Mouse (Mus musculus) thymus, postnatal 14 days (tissue): ENCODE data around the gene Dbn1.

Experiments
- DNase-seq: peaks from one replicate; pipeline ENCODE4 v3.0.0; 2021

Dbn1 gene

GRCm38 (mm10) chr13:55475750-55476149 is 12.2 kb downstream of the Dbn1 start:
- DNase-seq, result no peak

GRCm38 (mm10) chr13:55474621-55475069 is 13.3 kb downstream of the Dbn1 start:
- DNase-seq, result no peak

GRCm38 (mm10) chr13:55473961-55474360 is 13.9 kb downstream of the Dbn1 start:
- no peak for DNase-seq

- peak; percentile 64 for DNase-seq
Observed at GRCm38 (mm10) chr13:55473076-55473831, 14.7 kb downstream of the Dbn1 start.

GRCm38 (mm10) chr13:55472132-55473022 is 15.5 kb downstream of the Dbn1 start:
- peak; percentile 60 for DNase-seq

GRCm38 (mm10) chr13:55471819-55472131 is 16.1 kb downstream of the Dbn1 start:
- DNase-seq, result no peak

GRCm38 (mm10) chr13:55471156-55471818 is 16.6 kb downstream of the Dbn1 start:
- DNase-seq, result peak; percentile 87

- no peak for DNase-seq
Observed at GRCm38 (mm10) chr13:55470372-55470771, 17.5 kb downstream of the Dbn1 start.

GRCm38 (mm10) chr13:55468851-55469560 is 18.9 kb downstream of the Dbn1 start:
- DNase-seq, result no peak

GRCm38 (mm10) chr13:55465830-55466440 is 22.0 kb downstream of the Dbn1 start:
- no peak for DNase-seq

- no peak for DNase-seq
Observed at GRCm38 (mm10) chr13:55465184-55465583, 22.7 kb downstream of the Dbn1 start.

GRCm38 (mm10) chr13:55464027-55464884 is 23.7 kb downstream of the Dbn1 start, which contains the start of gene Prr7:
Prr7 (plus strand) TSS chr13:55464267.
- DNase-seq, result peak; percentile 78

GRCm38 (mm10) chr13:55463399-55464026 is 24.4 kb downstream of the Dbn1 start:
- DNase-seq, result no peak

- DNase-seq, result no peak
Observed at GRCm38 (mm10) chr13:55462965-55463364, 24.9 kb downstream of the Dbn1 start.

- DNase-seq, result no peak
Observed at GRCm38 (mm10) chr13:55451785-55452549, 35.9 kb downstream of the Dbn1 start.

- DNase-seq, result no peak
Observed at GRCm38 (mm10) chr13:55451296-55451695, 36.6 kb downstream of the Dbn1 start.

- peak; percentile 14 for DNase-seq
Observed at GRCm38 (mm10) chr13:55450511-55450980, 37.4 kb downstream of the Dbn1 start.

- peak; percentile 82 for DNase-seq
Observed at GRCm38 (mm10) chr13:55449679-55450441, 38.1 kb downstream of the Dbn1 start.

- peak; percentile 63 for DNase-seq
Observed at GRCm38 (mm10) chr13:55449205-55449604, 38.7 kb downstream of the Dbn1 start.
